Mouse (Mus musculus): ENCODE data around the gene Taar8a. TPM values are rescaled to one million over a fixed set of nuclear protein-coding genes. Genes with fewer than 3 reads are reported as not detected.
A peak's percentile ranks its signal among the peaks of the same experiment; 100 is the strongest.
"Not testable (repeated sequence)": the region's sequence is repeated elsewhere in the genome, so short reads cannot be mapped to it uniquely, and the experiment has no call there.

Taar8a gene
- polyA plus RNA-seq, 1 experiment from 2014 or later: not detected

GRCm38 (mm10) chr10:24080166-24080565 lies 3.9 kb downstream of the Taar8a start:
- ATAC-seq (replicated peaks; ENCODE audit: low FRiP score, low TSS enrichment, low read depth) (no peak), DNase-seq (ENCODE audit: low spot score) (peak; percentile 58)
- Histone ChIP-seq H3K9me3 (ENCODE audit: control insufficient read depth, low read length) (no peaks in the 10 kb centered on the region), H3K4me3 (ENCODE audit: low read depth, low read length) (no peak overlapping the region), H3K4me2 (ENCODE audit: low read length) (no peak overlapping the region), H3K9ac (ENCODE audit: low read length) (no peak overlapping the region), H3K27ac (ENCODE audit: low read depth) (no peak overlapping the region), H3K4me1 (replicated peaks; ENCODE audit: control insufficient read depth, insufficient read depth, low read length) (no peaks in the 10 kb centered on the region), H3K36me3 (ENCODE audit: control insufficient read depth, insufficient read depth, low read length) (no peaks in the 10 kb centered on the region), H3K27me3 (replicated peaks; ENCODE audit: control insufficient read depth, insufficient read depth, low read length) (no peaks in the 10 kb centered on the region)
- 41% methylated on average over 3 of the region's 3 CpGs for WGBS

- no peaks in the 10 kb centered on the region for H3K27me3 ChIP-seq (replicated peaks; ENCODE audit: control insufficient read depth, insufficient read depth, low read length)
- H3K4me1 ChIP-seq (replicated peaks; ENCODE audit: control insufficient read depth, insufficient read depth, low read length): no peaks in the 10 kb centered on the region
- no peak overlapping the region for H3K4me2 ChIP-seq (ENCODE audit: low read length)
- H3K36me3 ChIP-seq (ENCODE audit: control insufficient read depth, insufficient read depth, low read length): no peaks in the 10 kb centered on the region
- ATAC-seq (replicated peaks; ENCODE audit: low FRiP score, low TSS enrichment, low read depth) (no peak), DNase-seq (ENCODE audit: low spot score) (no peak)
- 72% methylated on average over 5 of the region's 5 CpGs for WGBS
- H3K27ac ChIP-seq (ENCODE audit: low read depth): no peak overlapping the region; the same call in 1 of the 2 replicates
- H3K9ac ChIP-seq (ENCODE audit: low read length): no peak overlapping the region
- H3K9me3 ChIP-seq (ENCODE audit: control insufficient read depth, low read length): no peaks in the 10 kb centered on the region
- no peak overlapping the region for H3K4me3 ChIP-seq (ENCODE audit: low read depth, low read length)
Measured at GRCm38 (mm10) chr10:24085936-24086335, 9.6 kb downstream of the Taar8a start.

GRCm38 (mm10) chr10:24086555-24086954 lies 10.3 kb downstream of the Taar8a start:
- Histone ChIP-seq H3K36me3 (ENCODE audit: control insufficient read depth, insufficient read depth, low read length) (no peaks in the 10 kb centered on the region), H3K4me1 (replicated peaks; ENCODE audit: control insufficient read depth, insufficient read depth, low read length) (no peaks in the 10 kb centered on the region), H3K9ac (ENCODE audit: low read length) (no peak overlapping the region), H3K4me2 (ENCODE audit: low read length) (no peak overlapping the region), H3K27ac (ENCODE audit: low read depth) (no peak overlapping the region), H3K9me3 (ENCODE audit: control insufficient read depth, low read length) (no peaks in the 10 kb centered on the region), H3K27me3 (replicated peaks; ENCODE audit: control insufficient read depth, insufficient read depth, low read length) (no peaks in the 10 kb centered on the region), H3K4me3 (ENCODE audit: low read depth, low read length) (no peak overlapping the region)
- WGBS: 52% methylated on average over 5 of the region's 5 CpGs
- ATAC-seq (replicated peaks; ENCODE audit: low FRiP score, low TSS enrichment, low read depth): no peak
- DNase-seq (ENCODE audit: low spot score): no peak

- no peaks in the 10 kb centered on the region for H3K27me3 ChIP-seq (replicated peaks; ENCODE audit: control insufficient read depth, insufficient read depth, low read length)
- no peaks in the 10 kb centered on the region for H3K9me3 ChIP-seq (ENCODE audit: control insufficient read depth, low read length)
- ATAC-seq (replicated peaks; ENCODE audit: low FRiP score, low TSS enrichment, low read depth) (no peak), DNase-seq (ENCODE audit: low spot score) (no peak)
- H3K27ac ChIP-seq (ENCODE audit: low read depth): no peak overlapping the region
- no peak overlapping the region for H3K4me2 ChIP-seq (ENCODE audit: low read length)
- no peak overlapping the region for H3K4me3 ChIP-seq (ENCODE audit: low read depth, low read length)
- no peak overlapping the region for H3K9ac ChIP-seq (ENCODE audit: low read length)
- no peaks in the 10 kb centered on the region for H3K36me3 ChIP-seq (ENCODE audit: control insufficient read depth, insufficient read depth, low read length)
- H3K4me1 ChIP-seq (replicated peaks; ENCODE audit: control insufficient read depth, insufficient read depth, low read length): no peaks in the 10 kb centered on the region
- 87% methylated on average over 2 of the region's 2 CpGs for WGBS
Measured at GRCm38 (mm10) chr10:24087168-24087567, 10.9 kb downstream of the Taar8a start.

GRCm38 (mm10) chr10:24092194-24092593 lies 15.9 kb downstream of the Taar8a start, which contains the start of gene Taar8b:
Gene Taar8b (minus strand): TSS chr10:24092294.
- DNase-seq (ENCODE audit: low spot score) (no peak), ATAC-seq (replicated peaks; ENCODE audit: low FRiP score, low TSS enrichment, low read depth) (no peak)
- Histone ChIP-seq H3K4me3 (ENCODE audit: low read depth, low read length) (no peak within 1 kb of the TSS), H3K27ac (ENCODE audit: low read depth) (no peak within 1 kb of the TSS), H3K27me3 (replicated peaks; ENCODE audit: control insufficient read depth, insufficient read depth, low read length) (no peaks in the 10 kb centered on the region), H3K4me2 (ENCODE audit: low read length) (no peak within 1 kb of the TSS), H3K36me3 (ENCODE audit: control insufficient read depth, insufficient read depth, low read length) (no peaks in the 10 kb centered on the region), H3K9ac (ENCODE audit: low read length) (no peak within 1 kb of the TSS), H3K9me3 (ENCODE audit: control insufficient read depth, low read length) (no peaks in the 10 kb centered on the region), H3K4me1 (replicated peaks; ENCODE audit: control insufficient read depth, insufficient read depth, low read length) (no peaks in the 10 kb centered on the region)
- WGBS: 76% methylated on average over 2 of the region's 2 CpGs

GRCm38 (mm10) chr10:24097010-24097409 lies 20.7 kb downstream of the Taar8a start:
- not testable (repeated sequence) for H3K4me3 ChIP-seq (ENCODE audit: low read depth, low read length); ATAC-seq (replicated peaks; ENCODE audit: low FRiP score, low TSS enrichment, low read depth); DNase-seq (ENCODE audit: low spot score); H3K9ac ChIP-seq (ENCODE audit: low read length); H3K4me1 ChIP-seq (replicated peaks; ENCODE audit: control insufficient read depth, insufficient read depth, low read length); H3K4me2 ChIP-seq (ENCODE audit: low read length); H3K9me3 ChIP-seq (ENCODE audit: control insufficient read depth, low read length); H3K36me3 ChIP-seq (ENCODE audit: control insufficient read depth, insufficient read depth, low read length); H3K27ac ChIP-seq (ENCODE audit: low read depth); H3K27me3 ChIP-seq (replicated peaks; ENCODE audit: control insufficient read depth, insufficient read depth, low read length)
- WGBS: 51% methylated on average over 2 of the region's 2 CpGs

GRCm38 (mm10) chr10:24101812-24102211 lies 25.5 kb downstream of the Taar8a start, which contains the start of gene Taar8c:
Gene Taar8c (minus strand): TSS chr10:24101912.
- DNase-seq (ENCODE audit: low spot score); H3K4me3 ChIP-seq (ENCODE audit: low read depth, low read length); H3K9me3 ChIP-seq (ENCODE audit: control insufficient read depth, low read length); H3K4me1 ChIP-seq (replicated peaks; ENCODE audit: control insufficient read depth, insufficient read depth, low read length); H3K4me2 ChIP-seq (ENCODE audit: low read length); H3K27me3 ChIP-seq (replicated peaks; ENCODE audit: control insufficient read depth, insufficient read depth, low read length); H3K27ac ChIP-seq (ENCODE audit: low read depth); ATAC-seq (replicated peaks; ENCODE audit: low FRiP score, low TSS enrichment, low read depth); H3K9ac ChIP-seq (ENCODE audit: low read length); H3K36me3 ChIP-seq (ENCODE audit: control insufficient read depth, insufficient read depth, low read length): not testable (repeated sequence)
- 82% methylated on average over 1 of the region's 3 CpGs for WGBS

- not testable (repeated sequence) for H3K27ac ChIP-seq (ENCODE audit: low read depth); H3K27me3 ChIP-seq (replicated peaks; ENCODE audit: control insufficient read depth, insufficient read depth, low read length); H3K4me3 ChIP-seq (ENCODE audit: low read depth, low read length); H3K4me1 ChIP-seq (replicated peaks; ENCODE audit: control insufficient read depth, insufficient read depth, low read length); H3K9me3 ChIP-seq (ENCODE audit: control insufficient read depth, low read length); H3K4me2 ChIP-seq (ENCODE audit: low read length); H3K36me3 ChIP-seq (ENCODE audit: control insufficient read depth, insufficient read depth, low read length); H3K9ac ChIP-seq (ENCODE audit: low read length); ATAC-seq (replicated peaks; ENCODE audit: low FRiP score, low TSS enrichment, low read depth); DNase-seq (ENCODE audit: low spot score)
- 33% methylated on average over 1 of the region's 1 CpGs for WGBS
Measured at GRCm38 (mm10) chr10:24103299-24103698, 27.0 kb downstream of the Taar8a start.

GRCm38 (mm10) chr10:24107747-24108146 lies 31.4 kb downstream of the Taar8a start:
- Histone ChIP-seq H3K9me3 (ENCODE audit: control insufficient read depth, low read length) (no peaks in the 10 kb centered on the region), H3K4me3 (ENCODE audit: low read depth, low read length) (no peak overlapping the region), H3K36me3 (ENCODE audit: control insufficient read depth, insufficient read depth, low read length) (no peaks in the 10 kb centered on the region), H3K27ac (ENCODE audit: low read depth) (no peak overlapping the region), H3K27me3 (replicated peaks; ENCODE audit: control insufficient read depth, insufficient read depth, low read length) (no peaks in the 10 kb centered on the region), H3K4me1 (replicated peaks; ENCODE audit: control insufficient read depth, insufficient read depth, low read length) (no peaks in the 10 kb centered on the region), H3K4me2 (ENCODE audit: low read length) (no peak overlapping the region), H3K9ac (ENCODE audit: low read length) (no peak overlapping the region)
- no peak for ATAC-seq (replicated peaks; ENCODE audit: low FRiP score, low TSS enrichment, low read depth)
- no peak for DNase-seq (ENCODE audit: low spot score)
- WGBS: 63% methylated on average over 5 of the region's 5 CpGs
